Mouse (Mus musculus) intestine, embryonic 16.5 days (tissue): ENCODE data around the gene Cx3cr1. TPM values are rescaled to one million over a fixed set of nuclear protein-coding genes. Genes with fewer than 3 reads are reported as not detected.

Experiments used
- ATAC-seq: fragments of 200-750 bp; cut with Nextera tagmentation; 2 replicates; pipeline ENCODE4 v1.8.0; 2017; ENCODE audit warnings: moderate TSS enrichment, moderate library complexity
- H3K27ac ChIP-seq: fragments of 300-500 bp; sonication (generic); 2 replicates; pipeline ENCODE4 v1.5.1; 2014; ENCODE audit warnings: mild to moderate bottlenecking, low read length
- H3K27me3 ChIP-seq: fragments of 300-500 bp; sonication (generic); replicated peaks from 2 replicates; pipeline ENCODE4 v1.6.1; 2014; ENCODE audit warnings: low read length, control low read depth, mixed read lengths; ENCODE audit not compliant: control insufficient read depth, insufficient read depth
- H3K36me3 ChIP-seq: fragments of 300-500 bp; sonication (generic); 2 replicates; pipeline ENCODE4 v1.6.1; 2014; ENCODE audit warnings: low read length, control low read depth; ENCODE audit not compliant: control insufficient read depth, insufficient read depth
- H3K4me1 ChIP-seq: fragments of 300-500 bp; sonication (generic); 2 replicates; pipeline ENCODE4 v1.6.1; 2014; ENCODE audit warnings: low read length, control low read depth, mixed read lengths; ENCODE audit not compliant: control insufficient read depth, insufficient read depth
- H3K4me2 ChIP-seq: fragments of 300-500 bp; sonication (generic); 2 replicates; pipeline ENCODE4 v1.6.1; 2014; ENCODE audit warnings: low read depth, low read length, control low read depth
- H3K4me3 ChIP-seq: fragments of 300-500 bp; sonication (generic); 2 replicates; pipeline ENCODE4 v1.5.1; 2014; ENCODE audit warnings: mild to moderate bottlenecking, low read length
- H3K9ac ChIP-seq: fragments of 300-500 bp; sonication (generic); 2 replicates; pipeline ENCODE4 v1.6.1; 2014; ENCODE audit warnings: low read depth, low read length
- H3K9me3 ChIP-seq: fragments of 300-500 bp; sonication (generic); 2 replicates; pipeline ENCODE4 v1.6.1; 2016; ENCODE audit warnings: low read length, control low read depth; ENCODE audit not compliant: control insufficient read depth
- whole genome bisulfite sequencing: fragments of 180-500 bp; shearing (Covaris S2); extraction: QIAGEN DNeasy Blood & Tissue Kit; methylation state at CpG from one replicate; pipeline ENCODE4 v1.1.7; 2014; 5-methylcytosine and 5-hydroxymethylcytosine counted together
- polyA plus RNA-seq: library from polyadenylated mRNA; unstranded; fragments of >200 nt; fragmentation: Nextera tagmentation; extraction: Ambion mirVana; gene quantifications from 2 replicates; pipeline ENCODE4 v1.2.1, GENCODE M21; 2015

Gene Cx3cr1
- polyA plus RNA-seq, 1 experiment from 2014 or later: 9.2 TPM

DNA sequence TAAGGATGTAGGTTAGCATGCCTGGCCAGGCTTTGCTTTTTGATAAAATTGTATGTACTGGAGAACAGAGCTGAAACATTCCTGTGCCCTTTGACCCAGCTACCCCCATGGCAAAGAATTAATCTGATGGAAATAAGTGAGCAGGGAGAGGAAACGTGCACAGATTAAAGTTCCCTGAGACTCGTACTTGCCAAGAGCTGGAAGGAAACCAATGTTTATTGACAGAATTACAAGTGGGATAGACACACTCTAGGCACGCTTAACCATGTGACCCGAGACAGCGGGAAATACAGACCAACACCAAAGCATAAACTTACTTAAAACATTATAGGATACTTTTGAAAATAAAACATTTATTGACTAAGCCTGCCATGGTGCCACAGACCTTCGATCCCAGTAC is 21.2 kb downstream of the Cx3cr1 start:
- Histone ChIP-seq H3K4me2 (no peak overlapping the region), H3K9ac (no peak overlapping the region), H3K36me3 (no peaks in the 10 kb centered on the region), H3K27ac (no peak overlapping the region), H3K4me1 (no peaks in the 10 kb centered on the region), H3K4me3 (no peak overlapping the region), H3K9me3 (no peaks in the 10 kb centered on the region), H3K27me3 (no peaks in the 10 kb centered on the region)
- no peak for ATAC-seq
- WGBS: 55% methylated on average over 6 of the region's 6 CpGs

- WGBS: 78% methylated on average over 7 of the region's 7 CpGs
Observed at GRCm38 (mm10) chr9:120043115-120043514, 26.6 kb downstream of the Cx3cr1 start.

DNA sequence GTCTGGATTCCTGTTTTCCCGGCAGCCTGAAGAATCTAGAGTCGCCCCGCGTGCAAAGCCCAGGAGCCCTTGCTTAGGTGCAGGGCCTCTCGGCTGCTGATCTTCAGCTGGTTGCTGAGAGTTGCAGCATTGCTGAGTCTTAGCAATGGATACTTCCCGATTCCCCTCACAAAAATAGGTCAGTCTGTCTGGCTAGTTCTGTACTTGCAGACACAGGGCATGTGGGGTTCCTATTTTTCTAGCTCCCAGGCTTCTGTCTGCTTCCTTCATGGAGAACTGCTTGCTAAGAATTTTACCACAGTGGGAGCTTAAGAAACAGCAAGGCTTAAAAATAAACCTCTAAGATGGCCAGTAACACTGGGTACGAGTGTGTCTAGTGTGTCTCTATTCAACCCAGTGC is 32.3 kb downstream of the Cx3cr1 start:
- H3K4me3 ChIP-seq: no peak overlapping the region
- 75% methylated on average over 7 of the region's 7 CpGs for WGBS
- H3K27ac ChIP-seq: no peak overlapping the region
- no peaks in the 10 kb centered on the region for H3K36me3 ChIP-seq
- no peaks in the 10 kb centered on the region for H3K9me3 ChIP-seq
- H3K4me1 ChIP-seq: no peaks in the 10 kb centered on the region
- H3K9ac ChIP-seq: no peak overlapping the region
- H3K27me3 ChIP-seq: no peaks in the 10 kb centered on the region
- H3K4me2 ChIP-seq: no peak overlapping the region
- no peak for ATAC-seq

More at GRCm38 (mm10) chr9:120043115-120043514, 26.6 kb downstream of the Cx3cr1 start:
- no peak overlapping the region for H3K4me3 ChIP-seq
- H3K9me3 ChIP-seq: no peaks in the 10 kb centered on the region
- no peaks in the 10 kb centered on the region for H3K27me3 ChIP-seq
- H3K4me1 ChIP-seq: no peaks in the 10 kb centered on the region
- no peak overlapping the region for H3K4me2 ChIP-seq
- no peaks in the 10 kb centered on the region for H3K36me3 ChIP-seq
- ATAC-seq: no peak
- no peak overlapping the region for H3K9ac ChIP-seq
- H3K27ac ChIP-seq: no peak overlapping the region

GRCm38 (mm10) chr9:120034375-120034774 is 35.3 kb downstream of the Cx3cr1 start:
- Histone ChIP-seq H3K4me2 (no peak overlapping the region), H3K27me3 (no peaks in the 10 kb centered on the region), H3K4me1 (no peaks in the 10 kb centered on the region), H3K9me3 (no peaks in the 10 kb centered on the region), H3K27ac (no peak overlapping the region), H3K9ac (no peak overlapping the region), H3K36me3 (no peaks in the 10 kb centered on the region), H3K4me3 (no peak overlapping the region)
- no peak for ATAC-seq
- WGBS: 79% methylated on average over 8 of the region's 8 CpGs

- Histone ChIP-seq H3K27ac (no peak overlapping the region), H3K4me3 (no peak overlapping the region), H3K4me1 (0 out of 2 replicates have a peak, but pooled peaks cover under 1% of the 10 kb centered on the region), H3K4me2 (no peak overlapping the region), H3K9ac (no peak overlapping the region), H3K27me3 (no peaks in the 10 kb centered on the region), H3K9me3 (no peaks in the 10 kb centered on the region), H3K36me3 (no peaks in the 10 kb centered on the region)
- 58% methylated on average over 6 of the region's 6 CpGs for WGBS
- peak; percentile 53 for ATAC-seq
Observed at GRCm38 (mm10) chr9:120032710-120033109, 37.0 kb downstream of the Cx3cr1 start.

GRCm38 (mm10) chr9:120030421-120030820 is 39.3 kb downstream of the Cx3cr1 start:
- no peaks in the 10 kb centered on the region for H3K9me3 ChIP-seq
- no peak overlapping the region for H3K27ac ChIP-seq
- no peaks in the 10 kb centered on the region for H3K36me3 ChIP-seq
- ATAC-seq: no peak
- H3K9ac ChIP-seq: no peak overlapping the region
- no peak overlapping the region for H3K4me2 ChIP-seq
- no peaks in the 10 kb centered on the region for H3K27me3 ChIP-seq
- H3K4me1 ChIP-seq: peaks cover 5% of the 10 kb centered on the region; the same call in 1 of the 2 replicates
- 83% methylated on average over 10 of the region's 10 CpGs for WGBS
- H3K4me3 ChIP-seq: no peak overlapping the region

DNA sequence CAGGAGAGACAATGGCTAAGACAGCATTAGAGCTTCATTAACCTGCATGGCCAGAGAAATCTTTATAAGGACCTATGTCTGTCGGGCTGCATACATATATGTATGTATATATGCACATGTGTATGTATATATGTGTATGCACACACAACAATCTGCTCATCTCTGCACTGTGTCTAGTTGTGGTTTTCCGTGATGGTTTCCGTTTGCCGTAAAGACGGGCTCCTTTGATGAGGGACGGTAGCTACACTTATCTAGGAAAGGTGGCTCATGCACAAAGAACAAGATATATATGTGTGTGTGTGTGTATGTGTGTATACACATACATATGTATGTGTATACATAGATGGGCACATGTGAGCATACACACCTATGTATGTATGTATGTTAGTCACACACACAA is 39.8 kb downstream of the Cx3cr1 start:
- 92% methylated on average over 6 of the region's 6 CpGs for WGBS
- no peak overlapping the region for H3K9ac ChIP-seq
- ATAC-seq: no peak
- no peak overlapping the region for H3K27ac ChIP-seq
- no peak overlapping the region for H3K4me3 ChIP-seq
- H3K36me3 ChIP-seq: no peaks in the 10 kb centered on the region
- no peaks in the 10 kb centered on the region for H3K9me3 ChIP-seq
- no peaks in the 10 kb centered on the region for H3K27me3 ChIP-seq
- peaks cover 5% of the 10 kb centered on the region; the same call in 1 of the 2 replicates for H3K4me1 ChIP-seq
- H3K4me2 ChIP-seq: no peak overlapping the region

- peak; percentile 54; the same call in 1 of the 2 replicates for ATAC-seq
- no peak overlapping the region for H3K27ac ChIP-seq
- no peaks in the 10 kb centered on the region for H3K36me3 ChIP-seq
- no peaks in the 10 kb centered on the region for H3K27me3 ChIP-seq
- WGBS: 25% methylated on average over 14 of the region's 14 CpGs
- no peak overlapping the region for H3K4me3 ChIP-seq
- no peaks in the 10 kb centered on the region for H3K9me3 ChIP-seq
- peak overlapping the region; percentile 37; the same call in 1 of the 2 replicates for H3K9ac ChIP-seq
- H3K4me1 ChIP-seq: peaks cover 5% of the 10 kb centered on the region; the same call in 1 of the 2 replicates
- H3K4me2 ChIP-seq: no peak overlapping the region
Observed at GRCm38 (mm10) chr9:120027401-120028151, 42.1 kb downstream of the Cx3cr1 start.

DNA sequence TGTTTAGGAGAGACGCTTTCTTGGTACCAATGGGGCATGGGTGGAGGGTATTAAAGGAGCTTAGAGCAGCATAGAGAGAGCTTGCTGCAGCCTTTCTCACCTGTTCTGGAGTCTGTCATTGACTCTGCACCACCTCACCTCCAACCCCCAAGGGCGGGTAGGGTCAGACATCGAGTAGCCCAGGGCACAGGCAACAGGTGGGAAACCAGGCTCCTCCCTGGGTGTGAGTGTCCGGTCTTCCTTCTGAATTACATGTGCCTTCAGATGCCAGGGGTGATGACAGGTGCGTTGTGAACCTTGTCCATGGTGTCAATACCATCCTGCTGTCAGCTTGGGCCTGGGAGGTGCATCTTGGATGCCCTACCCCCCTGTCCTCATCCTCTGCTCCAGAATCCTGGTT is 45.1 kb downstream of the Cx3cr1 start:
- Histone ChIP-seq H3K4me2 (no peak overlapping the region), H3K36me3 (no peaks in the 10 kb centered on the region), H3K27me3 (no peaks in the 10 kb centered on the region), H3K9me3 (no peaks in the 10 kb centered on the region), H3K27ac (no peak overlapping the region), H3K9ac (no peak overlapping the region; the same call in 1 of the 2 replicates), H3K4me3 (no peak overlapping the region), H3K4me1 (peaks cover 17% of the 10 kb centered on the region)
- 80% methylated on average over 5 of the region's 5 CpGs for WGBS
- ATAC-seq: no peak
